Mouse (Mus musculus): ENCODE measurements around the gene Fancd2.

Fancd2 gene

GRCm38 (mm10) chr6:113523420-113523819, 8.1 kb upstream of the Fancd2 start:
- DNase-seq, result no peak

- no peak for DNase-seq
Observed at GRCm38 (mm10) chr6:113531840-113532404, 440 bp downstream of the Fancd2 start.

GRCm38 (mm10) chr6:113534886-113535285, 3.4 kb downstream of the Fancd2 start:
- no peak for DNase-seq

GRCm38 (mm10) chr6:113541610-113542009, 10.1 kb downstream of the Fancd2 start:
- DNase-seq, result no peak

DNA sequence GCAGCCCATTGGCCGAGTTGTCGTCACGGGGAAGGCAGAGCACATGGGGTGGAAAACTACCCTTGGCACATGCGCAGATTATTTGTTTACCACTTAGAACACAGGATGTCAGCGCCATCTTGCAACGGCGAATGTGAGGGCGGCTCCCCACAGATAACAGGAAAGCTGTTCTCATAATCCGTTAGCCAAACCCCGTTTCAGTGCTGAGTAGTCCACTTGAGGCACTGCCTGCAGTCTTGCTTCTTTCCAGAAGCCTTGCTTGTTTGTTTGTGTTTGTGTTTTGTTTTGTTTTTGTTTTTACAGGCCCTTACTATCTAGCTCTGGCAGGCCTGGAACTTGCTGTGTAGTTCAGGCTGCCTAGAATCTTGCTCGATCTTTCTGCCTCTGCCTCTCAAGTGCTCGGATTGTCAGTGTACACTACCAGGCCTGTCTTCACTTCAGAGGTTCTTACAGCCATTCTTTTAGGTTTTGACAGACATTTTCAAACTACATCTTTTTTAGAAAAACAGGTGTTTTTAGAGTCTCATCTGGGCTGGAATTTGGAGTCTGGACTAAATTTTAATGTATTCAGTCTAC, 12.5 kb downstream of the Fancd2 start:
- no peak for DNase-seq

DNA sequence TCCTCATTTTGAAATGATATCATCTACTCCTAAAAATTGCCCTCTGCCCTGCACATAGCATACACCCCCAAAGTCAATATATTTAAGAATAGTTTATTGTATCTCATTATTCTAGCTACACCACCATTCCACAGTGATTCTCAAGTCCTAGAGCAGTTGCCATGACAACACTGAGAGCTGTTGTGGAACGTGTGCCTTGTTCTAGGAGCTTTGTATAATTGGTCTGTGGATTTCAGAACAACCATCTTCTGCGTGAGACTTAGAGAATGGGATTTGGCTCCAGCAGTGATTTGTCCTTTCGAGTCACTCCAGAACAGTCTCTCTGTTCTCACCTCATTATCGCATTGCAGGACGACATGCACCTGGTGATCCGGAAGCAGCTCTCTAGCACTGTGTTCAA, 28.3 kb downstream of the Fancd2 start:
- DNase-seq, result no peak

DNA sequence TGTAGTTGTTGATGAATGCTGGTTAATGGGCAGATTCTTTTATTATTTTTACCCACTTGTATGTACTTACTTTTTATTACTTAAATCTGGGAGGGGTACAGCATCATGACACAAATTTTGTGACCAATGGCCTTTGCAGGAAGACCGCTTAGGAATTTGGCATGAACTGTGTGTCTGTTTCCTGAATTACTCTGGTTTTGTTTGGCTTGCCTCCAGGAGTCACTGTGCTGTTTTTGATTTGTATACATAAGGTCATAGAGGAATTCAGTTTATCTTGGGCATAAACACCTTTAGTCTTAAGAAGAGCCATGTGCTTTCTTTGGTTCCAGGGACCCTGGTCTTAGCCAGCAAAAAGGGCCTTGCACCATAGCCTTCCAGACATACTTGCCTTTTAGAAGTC, 33.1 kb downstream of the Fancd2 start:
- no peak for DNase-seq

- DNase-seq, result no peak
Observed at GRCm38 (mm10) chr6:113576044-113576443, 44.6 kb downstream of the Fancd2 start.

GRCm38 (mm10) chr6:113579306-113579705, 47.8 kb downstream of the Fancd2 start:
- DNase-seq, result no peak

DNA sequence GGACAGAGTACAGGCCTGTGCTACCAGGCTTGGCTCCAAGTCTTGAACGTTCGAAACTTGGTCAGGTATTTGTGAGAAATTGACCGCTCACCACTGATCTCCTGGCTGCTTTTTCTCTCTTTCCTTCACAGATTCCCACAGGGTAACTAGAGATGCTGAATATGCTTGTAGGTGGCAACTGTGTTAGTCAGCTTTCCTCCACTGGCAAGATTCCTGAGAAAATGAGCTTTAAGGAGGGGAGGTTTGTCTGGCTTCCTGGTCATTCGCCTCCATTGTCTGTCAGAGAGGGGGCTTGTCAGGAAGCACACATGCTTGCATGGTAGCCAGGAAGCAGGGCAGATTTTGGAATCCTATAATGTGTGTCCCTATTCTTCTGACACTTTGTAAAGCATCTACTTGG, 51.5 kb downstream of the Fancd2 start:
- DNase-seq, result no peak

DNA sequence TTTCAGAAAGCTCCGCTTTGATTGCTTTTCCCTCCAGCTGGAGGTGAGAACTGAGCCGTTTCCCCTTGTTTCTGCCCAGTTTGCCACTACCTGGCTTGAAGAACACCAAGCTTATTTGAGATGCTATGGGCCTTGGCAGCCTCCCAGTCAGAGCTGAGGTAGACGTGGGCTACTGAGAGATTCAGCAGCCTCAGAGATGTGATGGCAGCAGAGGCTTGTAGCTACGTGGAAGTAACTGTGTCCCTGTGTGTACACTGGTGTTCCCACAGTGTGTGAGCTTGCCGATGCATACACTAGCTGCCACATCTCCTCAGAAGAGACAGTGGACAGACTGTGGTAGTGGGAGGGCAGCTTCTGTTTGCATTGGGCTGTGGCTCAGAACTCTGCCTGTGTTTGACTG, 53.6 kb downstream of the Fancd2 start:
- no peak for DNase-seq

DNA sequence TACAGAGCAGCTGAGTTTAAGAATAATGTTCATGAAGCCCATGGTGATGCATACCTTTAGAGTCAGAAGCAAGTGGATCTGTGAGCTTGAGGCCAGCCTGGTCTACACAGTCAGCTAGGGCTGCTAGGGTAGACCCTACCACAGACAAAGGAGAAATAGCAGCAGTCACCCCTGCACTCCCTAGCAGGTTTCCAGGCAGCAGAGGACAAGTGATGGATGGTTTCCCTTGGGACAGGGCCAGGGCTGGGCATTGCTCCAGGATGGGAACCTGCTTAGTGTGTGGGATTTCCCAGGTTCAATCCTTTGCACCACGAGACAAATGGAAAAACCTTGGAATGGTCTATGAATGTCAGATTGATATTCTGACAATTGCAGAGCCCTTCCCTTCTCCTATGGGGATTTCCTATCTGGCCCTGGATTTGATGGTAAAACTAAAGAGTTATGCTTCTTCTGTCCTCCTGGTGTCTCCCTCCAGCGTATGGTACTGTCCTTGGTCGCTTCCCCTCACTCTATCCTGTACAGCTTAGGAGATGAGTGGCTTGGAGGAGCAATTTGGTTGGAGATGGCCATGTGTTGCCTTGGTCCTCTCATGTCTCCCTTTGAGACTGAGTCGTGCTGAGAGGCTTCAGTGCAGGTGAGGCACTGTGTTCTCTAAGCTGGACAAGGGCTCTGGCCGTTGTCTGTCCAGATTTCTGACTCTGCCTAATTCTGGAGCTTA, 55.1 kb downstream of the Fancd2 start:
- DNase-seq, result peak; percentile 60

- no peak for DNase-seq
Observed at GRCm38 (mm10) chr6:113592637-113593036, 61.2 kb downstream of the Fancd2 start.

DNA sequence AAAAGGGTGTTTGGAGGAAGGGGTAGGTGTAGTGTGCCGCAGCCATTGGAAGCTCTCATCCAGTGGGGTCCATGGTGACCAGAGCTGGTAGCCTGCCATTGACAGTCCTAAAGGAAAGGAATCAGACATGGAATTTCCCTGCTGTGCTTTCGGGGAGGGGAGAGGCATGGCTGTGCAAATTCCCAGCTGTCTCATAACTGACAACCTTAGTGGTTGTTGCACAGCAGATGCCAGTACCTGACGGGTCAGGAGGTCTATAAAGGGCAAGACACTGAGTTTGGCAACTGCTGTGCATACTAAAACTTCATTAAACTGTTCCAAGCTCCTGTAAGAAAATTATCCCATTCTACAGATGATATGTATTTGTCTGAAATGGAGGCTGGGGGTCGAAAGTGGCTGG, 66.5 kb downstream of the Fancd2 start:
- DNase-seq, result no peak

GRCm38 (mm10) chr6:113599833-113600232, 68.4 kb downstream of the Fancd2 start:
- no peak for DNase-seq

GRCm38 (mm10) chr6:113600543-113601139, 69.2 kb downstream of the Fancd2 start, which contains the start of gene Fancd2os:
Fancd2os (minus strand) TSS chr6:113600715.
- DNase-seq, result no peak

DNA sequence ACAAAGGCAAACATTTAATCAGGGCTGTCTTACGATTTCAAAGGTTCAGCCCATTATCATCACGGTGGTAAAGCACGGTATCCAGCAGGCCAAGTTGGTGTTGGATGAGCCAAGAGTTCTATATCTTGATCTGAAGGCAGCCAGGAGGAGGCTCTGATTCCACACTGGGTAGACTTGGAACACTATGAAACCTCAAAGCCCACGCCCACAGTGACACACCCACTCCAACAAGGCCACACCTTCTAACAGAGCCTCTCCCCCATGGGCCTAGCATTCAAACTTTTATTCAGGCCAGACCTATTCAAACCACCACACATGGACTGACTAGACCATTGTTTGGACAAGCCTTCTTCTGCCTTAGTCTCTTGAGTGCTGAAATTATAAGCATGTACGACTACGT, 71.3 kb downstream of the Fancd2 start:
- DNase-seq, result no peak

DNA sequence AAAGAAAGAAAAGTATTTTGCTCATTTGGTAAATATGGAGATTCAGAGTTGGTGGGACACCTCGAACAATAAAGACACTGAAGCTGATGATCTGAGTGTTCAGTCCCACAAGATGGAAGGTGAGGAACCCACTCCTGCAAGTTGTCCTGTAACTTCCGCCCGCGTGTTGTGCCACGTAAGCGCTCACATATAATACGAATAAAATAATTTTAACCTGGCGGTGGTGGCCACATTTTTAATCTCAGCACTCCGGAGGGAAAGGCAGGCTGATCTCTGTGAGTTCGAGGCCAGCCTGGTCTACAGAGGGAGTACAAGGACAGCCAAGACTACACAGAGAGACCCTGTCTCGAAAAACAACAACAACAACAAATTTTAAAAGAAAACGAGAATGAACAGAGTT, 72.5 kb downstream of the Fancd2 start:
- DNase-seq, result no peak

GRCm38 (mm10) chr6:113604432-113605223, 73.1 kb downstream of the Fancd2 start, which contains the start of gene Brk1:
Brk1 (plus strand) TSS chr6:113604772.
- DNase-seq, result peak; percentile 88

DNA sequence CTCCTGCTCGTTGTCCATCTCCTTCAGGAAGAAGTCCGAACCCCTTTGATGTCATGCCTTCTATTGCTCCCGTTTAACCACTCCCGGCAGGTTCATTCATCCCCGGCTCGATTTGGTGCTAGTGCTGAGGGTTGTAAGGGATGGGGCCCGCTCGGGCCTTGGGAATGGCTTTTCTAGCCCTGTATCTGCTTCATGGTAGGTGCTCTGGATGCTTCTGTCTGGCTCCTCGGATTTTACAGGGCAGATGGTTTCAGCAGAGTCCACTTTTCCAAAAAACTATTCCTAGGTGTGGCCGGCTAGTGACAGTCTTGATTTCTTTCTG, 73.7 kb downstream of the Fancd2 start:
- no peak for DNase-seq

- DNase-seq, result no peak
Observed at GRCm38 (mm10) chr6:113608871-113609270, 77.4 kb downstream of the Fancd2 start.

DNA sequence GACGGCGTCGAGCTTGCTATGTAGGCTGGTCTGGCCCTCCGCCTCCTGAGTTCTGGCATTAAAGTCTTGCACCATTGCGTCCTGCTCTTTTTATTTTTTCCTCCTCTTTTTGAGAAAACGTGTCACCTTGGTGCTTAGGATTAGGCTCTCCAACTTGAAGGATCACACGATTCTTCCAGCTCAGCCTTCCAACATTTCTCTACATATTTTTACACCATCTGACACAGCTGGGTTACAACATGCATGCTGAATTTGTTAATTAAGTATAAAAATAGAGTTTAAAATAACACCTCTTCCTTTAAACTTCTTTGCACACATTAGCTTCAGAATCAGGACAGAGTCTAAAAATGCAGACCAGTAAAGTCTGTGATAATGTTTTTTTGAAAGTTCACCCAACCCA, 77.8 kb downstream of the Fancd2 start:
- DNase-seq, result no peak

- no peak for DNase-seq
Observed at GRCm38 (mm10) chr6:113612258-113612969, 80.9 kb downstream of the Fancd2 start.

Measured in kidney, adult 11 months (tissue).